Mouse (Mus musculus): Measurements from ENCODE around the gene Gsn. TPM values are rescaled to one million over a fixed set of nuclear protein-coding genes. Genes with fewer than 3 reads are reported as not detected.

Gsn gene
- polyA plus RNA-seq, 1 experiment from 2014 or later = 190 TPM

DNA sequence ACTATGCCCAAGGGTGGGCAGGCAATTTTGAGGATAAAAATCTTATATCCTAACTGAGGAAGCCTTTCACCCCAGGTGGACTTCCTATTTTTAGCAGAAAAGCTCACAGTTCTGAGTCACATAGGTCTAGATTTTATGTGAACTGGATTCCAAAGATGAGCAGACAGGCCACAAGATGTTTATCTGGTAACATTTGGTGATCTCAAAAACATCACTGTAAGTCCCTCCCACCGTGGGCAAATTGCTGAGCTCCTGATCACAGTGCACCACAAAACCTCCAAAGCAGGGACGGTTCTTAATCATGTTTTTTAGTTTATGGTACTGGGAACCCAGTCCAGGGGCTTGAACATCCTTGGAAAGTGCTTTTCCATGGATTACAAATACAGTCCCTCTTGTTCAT, 72.9 kb downstream of the Gsn start:
- Histone ChIP-seq H3K9ac (ENCODE audit: low read length) (no peak overlapping the region), H3K27me3 (replicated peaks; ENCODE audit: control insufficient read depth, insufficient read depth, low read length) (no peaks in the 10 kb centered on the region), H3K4me3 (ENCODE audit: low read depth, low read length) (no peak overlapping the region), H3K4me1 (replicated peaks; ENCODE audit: control insufficient read depth, insufficient read depth, low read length) (peaks cover 11% of the 10 kb centered on the region), H3K9me3 (ENCODE audit: control insufficient read depth, low read length) (no peaks in the 10 kb centered on the region), H3K36me3 (ENCODE audit: control insufficient read depth, insufficient read depth, low read length) (no peaks in the 10 kb centered on the region), H3K4me2 (ENCODE audit: low read length) (no peak overlapping the region), H3K27ac (ENCODE audit: low read depth) (no peak overlapping the region)
- ATAC-seq (replicated peaks; ENCODE audit: low FRiP score, low TSS enrichment, low read depth) (no peak), DNase-seq (ENCODE audit: low spot score) (no peak)
- 74% methylated on average over 2 of the region's 2 CpGs for WGBS

DNA sequence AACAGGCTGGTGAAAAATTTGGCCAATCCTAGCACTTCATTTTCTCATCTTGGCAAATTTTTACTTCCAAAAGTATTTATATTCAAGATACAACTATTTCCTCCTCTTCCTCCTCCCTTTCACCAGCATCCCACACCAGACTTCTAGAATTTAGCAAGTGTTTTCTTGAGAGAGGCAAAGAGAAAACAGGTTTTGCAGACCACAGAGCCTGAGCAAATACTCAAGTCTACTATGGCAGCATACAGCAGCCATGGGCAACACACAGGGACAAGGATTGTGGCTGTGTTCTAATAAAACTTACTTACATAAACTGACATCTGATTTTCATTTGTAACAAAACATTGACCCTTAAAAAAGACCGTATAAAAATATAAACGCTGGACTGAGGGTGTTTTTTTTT, 75.0 kb downstream of the Gsn start:
- Histone ChIP-seq H3K9ac (ENCODE audit: low read length) (no peak overlapping the region), H3K27me3 (replicated peaks; ENCODE audit: control insufficient read depth, insufficient read depth, low read length) (no peaks in the 10 kb centered on the region), H3K4me2 (ENCODE audit: low read length) (no peak overlapping the region), H3K27ac (ENCODE audit: low read depth) (no peak overlapping the region), H3K4me1 (replicated peaks; ENCODE audit: control insufficient read depth, insufficient read depth, low read length) (peaks cover 10% of the 10 kb centered on the region), H3K9me3 (ENCODE audit: control insufficient read depth, low read length) (no peaks in the 10 kb centered on the region), H3K4me3 (ENCODE audit: low read depth, low read length) (no peak overlapping the region), H3K36me3 (ENCODE audit: control insufficient read depth, insufficient read depth, low read length) (no peaks in the 10 kb centered on the region)
- ATAC-seq (replicated peaks; ENCODE audit: low FRiP score, low TSS enrichment, low read depth) (no peak), DNase-seq (ENCODE audit: low spot score) (no peak)
- whole genome bisulfite sequencing = 62% methylated on average over 2 of the region's 2 CpGs

DNA sequence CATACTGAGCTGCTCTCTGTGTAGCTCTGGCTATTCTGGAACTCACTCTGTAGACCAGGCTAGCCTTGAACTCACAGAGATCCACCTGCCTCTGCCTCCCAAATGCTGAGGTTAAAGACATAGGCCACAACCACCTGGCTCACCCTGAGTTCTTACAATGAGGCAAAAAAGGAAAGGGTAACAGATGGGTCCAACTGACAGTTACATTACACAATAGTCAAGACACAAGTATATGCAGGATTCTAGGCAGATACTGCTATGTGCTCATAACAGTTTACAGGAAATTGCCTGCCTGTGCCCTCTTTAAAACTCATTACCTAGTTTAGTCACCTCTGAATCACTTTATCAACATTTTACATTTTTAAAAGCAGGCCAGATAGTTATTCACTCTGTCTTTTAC, 77.5 kb downstream of the Gsn start:
- DNase-seq (ENCODE audit: low spot score) (no peak), ATAC-seq (replicated peaks; ENCODE audit: low FRiP score, low TSS enrichment, low read depth) (no peak)
- H3K27ac ChIP-seq (ENCODE audit: low read depth) = no peak overlapping the region
- H3K36me3 ChIP-seq (ENCODE audit: control insufficient read depth, insufficient read depth, low read length) = no peaks in the 10 kb centered on the region
- no peaks in the 10 kb centered on the region for H3K9me3 ChIP-seq (ENCODE audit: control insufficient read depth, low read length)
- H3K9ac ChIP-seq (ENCODE audit: low read length) = no peak overlapping the region
- no peaks in the 10 kb centered on the region for H3K27me3 ChIP-seq (replicated peaks; ENCODE audit: control insufficient read depth, insufficient read depth, low read length)
- H3K4me2 ChIP-seq (ENCODE audit: low read length) = peak overlapping the region; percentile 73; the same call in 1 of the 2 replicates
- peaks cover 16% of the 10 kb centered on the region for H3K4me1 ChIP-seq (replicated peaks; ENCODE audit: control insufficient read depth, insufficient read depth, low read length)
- no peak overlapping the region for H3K4me3 ChIP-seq (ENCODE audit: low read depth, low read length)

DNA sequence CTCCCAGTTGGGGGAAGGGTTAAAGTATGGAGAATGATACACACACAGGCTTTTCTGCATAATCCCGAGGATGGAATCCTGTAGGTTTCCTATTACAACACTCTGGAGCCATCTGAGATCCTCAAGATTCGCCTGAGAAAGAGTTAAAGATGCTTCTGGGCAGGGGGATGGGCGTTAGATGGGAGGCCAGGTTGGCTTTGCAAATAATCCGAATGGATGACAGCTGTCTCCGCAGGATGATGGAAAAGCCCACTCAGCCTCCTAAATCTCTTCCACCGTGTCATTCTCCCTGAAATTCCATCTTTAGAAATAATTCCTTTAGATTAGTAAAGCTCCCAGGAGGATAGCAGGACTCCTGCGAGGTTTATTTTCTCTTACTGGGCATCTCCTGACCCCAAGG, 79.4 kb downstream of the Gsn start:
- WGBS = 9% methylated on average over 7 of the region's 7 CpGs
- Histone ChIP-seq H3K4me3 (ENCODE audit: low read depth, low read length) (peak overlapping the region; percentile 78), H3K9me3 (ENCODE audit: control insufficient read depth, low read length) (no peaks in the 10 kb centered on the region), H3K27ac (ENCODE audit: low read depth) (peak overlapping the region; percentile 83; the same call in 1 of the 2 replicates), H3K36me3 (ENCODE audit: control insufficient read depth, insufficient read depth, low read length) (no peaks in the 10 kb centered on the region), H3K27me3 (replicated peaks; ENCODE audit: control insufficient read depth, insufficient read depth, low read length) (no peaks in the 10 kb centered on the region), H3K4me1 (replicated peaks; ENCODE audit: control insufficient read depth, insufficient read depth, low read length) (peaks cover 18% of the 10 kb centered on the region), H3K4me2 (ENCODE audit: low read length) (peak overlapping the region; percentile 73), H3K9ac (ENCODE audit: low read length) (peak overlapping the region; percentile 71)
- DNase-seq (ENCODE audit: low spot score) (no peak), ATAC-seq (replicated peaks; ENCODE audit: low FRiP score, low TSS enrichment, low read depth) (no peak)

DNA sequence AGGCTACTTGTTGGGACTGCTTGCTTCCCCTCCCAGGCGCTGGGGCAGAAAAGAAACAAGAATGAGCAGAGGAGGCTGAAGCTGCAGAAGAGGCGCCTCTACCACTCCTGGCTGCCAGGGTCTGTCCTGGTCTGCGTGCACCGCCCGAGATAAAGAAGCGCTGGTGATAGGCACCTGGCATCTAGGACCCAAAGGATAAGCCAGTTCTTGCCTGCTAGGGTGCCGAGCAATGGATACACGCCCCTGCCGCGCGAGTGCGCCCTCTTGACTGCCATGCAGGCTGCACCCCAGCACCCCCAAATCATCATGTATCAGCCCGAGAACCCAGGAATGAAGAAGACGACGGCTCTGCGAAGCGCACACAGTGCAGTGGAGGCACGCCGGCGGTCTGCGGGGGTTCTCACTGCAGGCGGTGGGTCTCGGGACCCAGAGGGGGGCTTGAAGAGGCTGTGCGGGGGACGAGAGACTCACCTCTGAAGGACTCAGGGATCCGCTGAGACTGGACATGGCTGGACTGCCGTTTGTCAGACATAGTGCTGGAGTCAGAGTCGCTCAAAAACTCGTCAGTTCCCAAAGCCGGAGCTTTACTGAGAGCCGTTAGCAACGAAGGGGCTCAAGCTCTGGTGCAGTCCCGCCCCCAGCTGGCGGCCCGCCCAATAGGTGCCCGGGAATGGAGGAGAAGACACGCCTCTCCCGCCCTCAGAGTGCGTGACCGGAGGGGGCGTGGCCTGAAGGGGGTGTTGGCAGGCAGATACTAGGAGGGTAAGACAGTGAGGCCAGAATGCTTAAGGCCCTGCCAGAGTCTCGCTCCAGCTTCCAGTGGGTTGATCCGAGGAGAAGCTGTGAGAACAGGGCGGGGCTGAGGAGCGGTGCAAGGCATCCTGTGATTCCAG, 80.5 kb downstream of the Gsn start, which contains the start of gene Stom:
Gene Stom (minus strand): TSS at position 589 of the 893 bp plus-strand sequence.
- H3K9me3 ChIP-seq (ENCODE audit: control insufficient read depth, low read length) = no peaks in the 10 kb centered on the region
- ATAC-seq (replicated peaks; ENCODE audit: low FRiP score, low TSS enrichment, low read depth) (peak; percentile 98), DNase-seq (ENCODE audit: low spot score) (peak; percentile 99)
- peak within 1 kb of the TSS; percentile 78 for H3K4me3 ChIP-seq (ENCODE audit: low read depth, low read length)
- peak within 1 kb of the TSS; percentile 83 for H3K27ac ChIP-seq (ENCODE audit: low read depth)
- H3K9ac ChIP-seq (ENCODE audit: low read length) = peak within 1 kb of the TSS; percentile 71
- H3K36me3 ChIP-seq (ENCODE audit: control insufficient read depth, insufficient read depth, low read length) = no peaks in the 10 kb centered on the region
- peaks cover 18% of the 10 kb centered on the region for H3K4me1 ChIP-seq (replicated peaks; ENCODE audit: control insufficient read depth, insufficient read depth, low read length)
- WGBS = under 1% methylated on average over 45 of the region's 45 CpGs
- peak within 1 kb of the TSS; percentile 73 for H3K4me2 ChIP-seq (ENCODE audit: low read length)
- H3K27me3 ChIP-seq (replicated peaks; ENCODE audit: control insufficient read depth, insufficient read depth, low read length) = no peaks in the 10 kb centered on the region

DNA sequence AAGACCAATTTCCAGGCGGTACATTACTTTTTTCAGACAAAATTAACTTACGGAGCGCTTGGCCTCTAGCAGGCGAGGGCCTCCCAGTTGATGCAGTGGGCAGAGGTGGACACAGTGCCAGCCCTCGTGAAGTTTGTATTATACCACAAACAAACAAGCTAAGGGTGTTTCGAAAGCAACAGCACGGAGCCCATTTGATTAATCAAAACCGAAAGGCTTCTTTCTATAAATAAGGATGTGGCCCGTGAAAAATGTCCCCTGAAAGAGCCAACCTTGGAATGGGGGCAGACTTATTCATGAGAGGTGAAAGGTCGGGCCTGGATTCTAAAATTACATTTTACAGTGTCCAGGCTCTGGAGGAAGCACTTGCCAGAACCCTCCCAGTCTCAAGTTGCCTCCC, 81.2 kb downstream of the Gsn start:
- DNase-seq (ENCODE audit: low spot score) (no peak), ATAC-seq (replicated peaks; ENCODE audit: low FRiP score, low TSS enrichment, low read depth) (no peak; the same call in 1 of the 2 replicates)
- WGBS = 42% methylated on average over 10 of the region's 10 CpGs
- H3K36me3 ChIP-seq (ENCODE audit: control insufficient read depth, insufficient read depth, low read length) = no peaks in the 10 kb centered on the region
- no peaks in the 10 kb centered on the region for H3K27me3 ChIP-seq (replicated peaks; ENCODE audit: control insufficient read depth, insufficient read depth, low read length)
- H3K4me2 ChIP-seq (ENCODE audit: low read length) = peak overlapping the region; percentile 73
- H3K4me1 ChIP-seq (replicated peaks; ENCODE audit: control insufficient read depth, insufficient read depth, low read length) = peaks cover 18% of the 10 kb centered on the region
- no peaks in the 10 kb centered on the region for H3K9me3 ChIP-seq (ENCODE audit: control insufficient read depth, low read length)
- peak overlapping the region; percentile 78 for H3K4me3 ChIP-seq (ENCODE audit: low read depth, low read length)
- H3K27ac ChIP-seq (ENCODE audit: low read depth) = peak overlapping the region; percentile 83
- no peak overlapping the region for H3K9ac ChIP-seq (ENCODE audit: low read length)

DNA sequence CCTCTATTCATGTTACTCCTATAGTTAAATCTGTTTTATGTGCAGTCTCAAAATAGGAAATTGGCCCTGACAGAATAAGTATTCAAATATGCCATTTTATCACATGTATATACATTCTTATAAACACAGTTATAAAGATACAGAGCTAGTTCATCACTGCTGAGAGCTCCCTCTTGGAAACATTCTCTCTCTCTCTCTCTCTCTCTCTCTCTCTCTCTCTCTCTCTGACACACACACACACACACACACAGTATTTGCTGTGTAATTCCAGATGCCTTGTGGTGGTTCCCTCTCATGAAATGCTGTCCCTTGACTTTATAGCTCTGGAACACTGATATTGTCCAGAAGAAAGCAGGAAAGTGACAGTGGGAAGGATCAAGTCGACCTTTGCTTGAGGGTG, 81.9 kb downstream of the Gsn start:
- Histone ChIP-seq H3K4me3 (ENCODE audit: low read depth, low read length) (no peak overlapping the region), H3K27me3 (replicated peaks; ENCODE audit: control insufficient read depth, insufficient read depth, low read length) (no peaks in the 10 kb centered on the region), H3K9me3 (ENCODE audit: control insufficient read depth, low read length) (no peaks in the 10 kb centered on the region), H3K4me1 (replicated peaks; ENCODE audit: control insufficient read depth, insufficient read depth, low read length) (peaks cover 18% of the 10 kb centered on the region), H3K27ac (ENCODE audit: low read depth) (peak overlapping the region; percentile 59; the same call in 1 of the 2 replicates), H3K36me3 (ENCODE audit: control insufficient read depth, insufficient read depth, low read length) (no peaks in the 10 kb centered on the region), H3K9ac (ENCODE audit: low read length) (no peak overlapping the region), H3K4me2 (ENCODE audit: low read length) (no peak overlapping the region)
- ATAC-seq (replicated peaks; ENCODE audit: low FRiP score, low TSS enrichment, low read depth) = no peak
- 43% methylated on average over 1 of the region's 1 CpGs for WGBS
- DNase-seq (ENCODE audit: low spot score) = no peak

DNA sequence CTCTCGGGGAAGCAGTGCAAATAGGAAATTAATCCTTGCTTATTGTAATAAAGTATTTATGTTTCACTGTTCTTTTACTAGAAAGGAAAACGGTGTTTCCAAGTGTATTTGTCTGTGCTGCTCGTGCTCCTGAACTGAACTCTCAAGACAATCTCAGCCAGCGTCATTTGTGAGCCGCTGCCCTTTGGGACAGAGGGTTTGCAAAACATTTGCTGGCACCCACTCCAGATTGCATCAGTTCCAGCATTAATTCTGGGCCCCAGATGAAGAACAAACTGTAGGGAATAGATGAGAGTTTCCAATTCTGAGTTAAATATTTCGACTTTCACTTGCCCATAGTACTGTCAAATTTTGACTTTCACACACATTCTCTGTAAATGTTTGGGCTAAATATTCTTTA, 82.5 kb downstream of the Gsn start:
- H3K4me1 ChIP-seq (replicated peaks; ENCODE audit: control insufficient read depth, insufficient read depth, low read length) = peaks cover 18% of the 10 kb centered on the region
- no peak overlapping the region for H3K9ac ChIP-seq (ENCODE audit: low read length)
- no peaks in the 10 kb centered on the region for H3K27me3 ChIP-seq (replicated peaks; ENCODE audit: control insufficient read depth, insufficient read depth, low read length)
- whole genome bisulfite sequencing = 52% methylated on average over 6 of the region's 6 CpGs
- H3K4me2 ChIP-seq (ENCODE audit: low read length) = no peak overlapping the region
- H3K4me3 ChIP-seq (ENCODE audit: low read depth, low read length) = no peak overlapping the region
- H3K9me3 ChIP-seq (ENCODE audit: control insufficient read depth, low read length) = no peaks in the 10 kb centered on the region
- H3K36me3 ChIP-seq (ENCODE audit: control insufficient read depth, insufficient read depth, low read length) = no peaks in the 10 kb centered on the region
- ATAC-seq (replicated peaks; ENCODE audit: low FRiP score, low TSS enrichment, low read depth) (no peak), DNase-seq (ENCODE audit: low spot score) (no peak)
- H3K27ac ChIP-seq (ENCODE audit: low read depth) = peak overlapping the region; percentile 59; the same call in 1 of the 2 replicates

DNA sequence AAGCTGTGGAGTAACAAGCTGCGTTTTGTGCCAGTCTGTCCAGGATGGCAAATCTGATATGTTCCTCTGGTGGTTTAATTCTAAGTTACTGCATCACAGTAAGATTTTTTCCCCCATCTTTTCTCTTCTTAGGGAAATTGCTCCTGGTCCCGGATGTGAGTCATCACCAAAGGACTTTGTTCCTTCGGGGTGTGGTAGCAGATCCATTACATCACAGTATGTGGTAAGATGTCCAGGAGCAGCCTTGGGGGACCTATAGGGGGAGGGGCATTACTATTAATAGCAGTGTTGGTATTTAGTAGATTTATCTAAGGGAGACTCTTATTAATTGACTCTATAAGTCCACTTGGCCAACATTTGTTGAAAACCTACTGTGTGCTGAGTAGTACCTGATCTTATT, 86.4 kb downstream of the Gsn start:
- no peak overlapping the region for H3K4me3 ChIP-seq (ENCODE audit: low read depth, low read length)
- H3K36me3 ChIP-seq (ENCODE audit: control insufficient read depth, insufficient read depth, low read length) = no peaks in the 10 kb centered on the region
- ATAC-seq (replicated peaks; ENCODE audit: low FRiP score, low TSS enrichment, low read depth) = no peak
- H3K9me3 ChIP-seq (ENCODE audit: control insufficient read depth, low read length) = no peaks in the 10 kb centered on the region
- H3K9ac ChIP-seq (ENCODE audit: low read length) = no peak overlapping the region
- H3K27me3 ChIP-seq (replicated peaks; ENCODE audit: control insufficient read depth, insufficient read depth, low read length) = no peaks in the 10 kb centered on the region
- H3K4me2 ChIP-seq (ENCODE audit: low read length) = no peak overlapping the region
- H3K4me1 ChIP-seq (replicated peaks; ENCODE audit: control insufficient read depth, insufficient read depth, low read length) = peaks cover 8% of the 10 kb centered on the region; the same call in 1 of the 2 replicates
- DNase-seq (ENCODE audit: low spot score) = no peak
- H3K27ac ChIP-seq (ENCODE audit: low read depth) = no peak overlapping the region
- WGBS = 74% methylated on average over 3 of the region's 3 CpGs
